Mouse (Mus musculus) ovary, adult 2 months (tissue): ENCODE measurements around the gene Ranbp10. TPM values are rescaled to one million over a fixed set of nuclear protein-coding genes. Genes with fewer than 3 reads are reported as not detected.

Experiments
- polyA plus RNA-seq: library from polyadenylated mRNA; depleted of rRNA; stranded (reverse); fragments of >200 nt; gene quantifications from 2 replicates; pipeline ENCODE4 v1.2.3, GENCODE M21; 2012; rRNA removed

Gene Ranbp10
- 32.9 and 33.2 TPM in 2 replicates for polyA plus RNA-seq

DNA sequence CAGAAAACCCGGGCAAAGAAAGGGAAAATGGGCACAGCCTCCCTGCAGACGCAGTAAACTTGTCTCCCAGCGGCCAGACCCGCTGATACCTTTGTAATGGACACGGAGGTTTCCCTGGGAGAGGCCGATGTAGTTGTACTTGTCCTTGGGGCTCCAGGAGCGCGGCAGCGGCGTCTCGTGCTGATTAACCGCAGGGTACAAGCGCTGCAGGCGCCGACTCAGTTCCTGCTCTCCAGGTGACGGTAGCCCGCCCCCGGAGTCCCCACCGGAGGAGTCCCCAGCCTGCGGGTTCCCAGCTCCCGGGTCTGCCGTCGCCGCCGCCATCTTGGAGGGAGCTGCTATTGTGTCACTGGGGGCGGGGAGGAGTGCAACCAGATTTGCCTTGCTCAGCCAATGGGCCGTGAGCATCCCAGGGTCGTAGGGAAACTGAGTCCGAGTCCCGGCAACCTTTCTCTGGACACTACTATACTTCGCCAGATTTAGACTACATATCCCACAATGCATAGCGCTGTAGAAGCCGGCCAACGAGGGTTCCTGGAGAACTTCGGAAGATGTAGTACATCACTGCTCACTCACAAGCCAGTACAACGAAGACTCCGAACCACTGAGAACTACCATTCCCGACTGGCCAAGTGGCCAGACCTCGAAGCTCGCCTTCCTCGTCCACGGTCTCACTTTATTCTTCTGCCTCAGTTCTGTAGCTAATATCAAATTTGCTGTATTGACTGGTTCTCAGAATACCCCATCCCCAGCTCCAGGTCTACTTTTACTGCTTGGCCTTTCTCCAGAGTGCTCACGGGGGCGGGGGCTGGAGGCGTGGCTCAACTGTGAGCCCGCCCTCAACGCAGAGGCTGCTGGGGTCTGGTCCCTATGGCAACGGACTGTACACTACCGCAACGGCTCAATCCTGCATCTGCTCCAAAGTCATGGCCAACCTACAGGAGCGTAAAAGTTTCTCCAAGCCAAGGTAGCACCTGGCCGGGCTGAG is at the start of gene Ranbp10, which contains the start of gene Tsnaxip1:
Ranbp10 (minus strand) TSS at position 490 of the 988 bp plus-strand sequence.
Tsnaxip1 (plus strand) TSS at position 871 of the 988 bp plus-strand sequence.

DNA sequence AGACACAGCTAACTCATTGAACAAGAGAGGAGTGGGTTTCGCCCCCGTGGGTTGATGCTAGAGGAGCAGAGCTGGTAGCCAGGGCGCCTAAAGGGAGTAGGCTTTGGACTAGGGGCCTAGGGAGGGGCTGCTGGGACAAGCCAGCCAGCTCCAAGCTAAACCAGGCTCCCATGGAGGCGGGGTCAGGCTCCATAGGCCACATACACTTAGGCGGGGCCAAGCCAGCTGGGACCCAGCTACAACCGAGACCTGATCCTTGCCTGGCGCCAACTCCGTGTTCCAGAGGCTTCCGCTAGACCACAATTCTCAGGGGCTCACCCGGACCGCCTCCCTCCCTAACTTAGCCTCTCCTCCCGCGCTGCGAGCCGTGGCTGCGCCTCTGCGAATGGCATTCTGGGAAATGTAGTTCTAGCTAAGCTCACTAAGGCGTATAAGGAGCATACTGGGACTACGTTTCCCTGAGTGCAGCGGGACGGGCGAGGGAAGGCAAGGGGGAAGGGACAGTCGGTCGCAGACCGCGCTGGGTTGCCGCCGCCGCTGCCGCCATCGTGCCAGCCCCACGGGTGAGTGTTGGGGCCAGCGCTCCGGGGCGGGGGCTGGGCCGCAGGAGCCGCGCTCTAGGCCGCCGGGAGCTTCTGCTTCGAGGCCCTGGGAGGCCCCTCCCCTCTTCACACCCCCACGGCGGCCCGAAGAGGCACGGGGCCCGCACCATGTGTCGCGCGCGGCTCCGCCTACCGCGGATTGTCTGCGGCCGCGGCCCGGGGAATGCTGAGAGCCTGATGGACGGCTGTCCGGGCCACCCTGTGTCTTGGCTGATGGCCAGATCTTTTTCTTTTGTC is 33.2 kb upstream of the Ranbp10 start, which contains the start of gene Nutf2:
Nutf2 (plus strand) TSS at position 438 of the 839 bp plus-strand sequence.

DNA sequence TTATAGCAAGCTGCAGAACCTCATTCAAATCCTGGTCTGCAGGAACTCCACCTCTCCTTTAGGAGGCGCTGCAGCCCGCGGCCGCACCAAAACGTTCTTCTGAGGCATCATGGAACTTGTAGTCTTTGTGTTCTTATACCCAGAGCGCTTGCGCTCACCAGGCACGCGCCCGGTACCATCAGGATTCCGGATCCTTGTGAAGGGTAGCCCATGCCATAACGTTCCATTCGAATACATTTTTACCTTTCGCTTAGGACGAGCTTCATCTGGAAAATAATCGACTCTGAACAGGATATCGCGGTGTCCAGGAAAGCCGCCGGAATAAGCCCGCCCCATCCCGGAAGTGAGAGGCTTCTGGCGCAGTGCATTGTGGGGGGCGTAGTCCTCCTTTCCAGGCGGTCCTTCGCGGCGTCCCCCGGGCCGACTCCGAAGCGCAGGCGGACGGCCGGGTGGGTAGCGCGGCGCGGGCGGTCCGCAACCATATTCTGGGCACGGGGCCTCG is 27.6 kb upstream of the Ranbp10 start, which contains the start of gene Thap11:
Thap11 (plus strand) TSS at position 418 of the 502 bp plus-strand sequence.

DNA sequence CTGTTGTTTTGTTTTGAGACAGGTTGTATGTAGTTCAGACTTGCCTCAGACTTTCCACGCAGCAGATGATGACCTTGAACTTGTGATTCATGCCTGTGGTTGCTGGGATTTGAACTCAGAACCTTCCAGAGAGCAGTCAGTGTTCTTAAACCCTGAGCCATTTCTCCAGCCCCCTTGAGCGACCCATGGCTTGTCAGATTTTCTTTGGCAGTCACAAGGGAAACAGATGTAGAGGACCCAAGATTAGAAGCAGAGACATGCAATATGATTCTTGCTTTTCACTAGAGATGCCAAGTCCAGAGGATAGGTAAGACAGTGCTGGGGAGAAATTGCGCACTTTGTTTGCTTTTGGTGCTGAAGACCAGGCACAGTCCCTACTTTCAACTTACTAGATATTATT is 26.0 kb upstream of the Ranbp10 start, which contains the start of gene Cenpt:
Cenpt (minus strand) TSS at position 101 of the 400 bp plus-strand sequence.

DNA sequence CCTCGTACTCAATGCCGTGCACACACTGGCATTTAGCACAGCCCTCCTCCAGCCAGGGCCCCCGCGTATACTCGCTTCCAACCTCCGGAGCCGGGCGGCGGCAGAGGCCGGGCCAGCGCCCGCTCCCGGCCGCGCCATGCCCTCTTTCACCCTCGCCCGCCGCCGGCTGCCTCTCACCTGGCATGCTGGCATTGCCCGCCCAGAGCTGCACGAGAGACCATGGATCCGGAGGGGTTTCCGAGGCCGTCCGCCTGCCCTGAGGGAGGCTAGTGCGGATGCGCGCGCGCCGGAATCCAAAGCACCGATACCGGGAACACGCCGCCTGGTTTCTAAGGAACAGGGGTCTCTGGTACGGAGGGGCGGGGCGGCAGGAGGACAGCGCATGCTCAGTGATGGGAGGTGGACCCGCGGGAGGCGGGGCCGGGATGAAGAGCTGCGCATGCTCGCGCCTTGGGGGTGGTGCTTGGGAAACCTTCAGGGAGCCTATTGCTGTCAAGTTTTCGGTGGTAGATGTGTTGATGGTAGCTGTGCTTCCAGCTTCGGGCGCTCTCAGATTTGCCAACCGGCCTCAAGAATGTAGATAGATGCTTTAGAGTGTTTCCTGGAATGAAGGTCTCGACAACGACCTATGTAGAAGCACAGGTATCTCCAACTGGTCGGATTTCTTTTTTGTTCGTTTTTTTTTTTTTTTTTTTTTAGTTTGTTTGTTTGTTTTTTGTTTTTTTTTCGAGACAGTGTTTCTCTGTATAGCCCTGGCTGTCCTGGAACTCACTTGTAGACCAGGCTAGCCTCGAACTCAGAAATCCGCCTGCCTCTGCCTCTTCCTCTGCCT is 68.7 kb downstream of the Ranbp10 start, which contains the start of gene Gfod2:
Gfod2 (minus strand) TSS at position 388 of the 832 bp plus-strand sequence.

Other genes with a start within 250 kb of the Ranbp10 start
- 25.2 and 32.3 TPM in 2 replicates for gene Ripor1, start 222.1 kb downstream of the Ranbp10 start, polyA plus RNA-seq
- 17.0 and 20.3 TPM in 2 replicates for gene Ctcf, start 190.8 kb downstream of the Ranbp10 start, polyA plus RNA-seq
- 1.0 and 2.0 TPM in 2 replicates for gene Agrp, start 190.0 kb downstream of the Ranbp10 start, polyA plus RNA-seq
- 1.7 TPM in 2 replicates for gene Carmil2, start 141.1 kb downstream of the Ranbp10 start, polyA plus RNA-seq
- gene Acd, start 126.2 kb downstream of the Ranbp10 start, polyA plus RNA-seq: 34.0 and 47.2 TPM in 2 replicates
- 22.0 and 26.5 TPM in 2 replicates for gene Pard6a, start 126.2 kb downstream of the Ranbp10 start, polyA plus RNA-seq
- gene 4933405L10Rik, start 119.7 kb downstream of the Ranbp10 start, polyA plus RNA-seq: not detected in 2 replicates
- gene Enkd1, start 119.1 kb downstream of the Ranbp10 start, polyA plus RNA-seq: 19.4 and 22.4 TPM in 2 replicates
- gene Gfod2, start 68.7 kb downstream of the Ranbp10 start, polyA plus RNA-seq: 22.0 and 24.5 TPM in 2 replicates
- gene Tsnaxip1, start 381 bp upstream of the Ranbp10 start, polyA plus RNA-seq: 0.83 and 0.91 TPM in 2 replicates
- 25.1 and 31.5 TPM in 2 replicates for gene Cenpt, start 25.9 kb upstream of the Ranbp10 start, polyA plus RNA-seq
- 123 and 125 TPM in 2 replicates for gene Thap11, start 27.8 kb upstream of the Ranbp10 start, polyA plus RNA-seq
- 43.3 and 62.6 TPM in 2 replicates for gene Nutf2, start 33.2 kb upstream of the Ranbp10 start, polyA plus RNA-seq
- gene Edc4, start 53.5 kb upstream of the Ranbp10 start, polyA plus RNA-seq: 140 and 149 TPM in 2 replicates
- gene Nrn1l, start 66.2 kb upstream of the Ranbp10 start, polyA plus RNA-seq: 9.7 and 9.8 TPM in 2 replicates
- 75.9 and 81.9 TPM in 2 replicates for gene Pskh1, start 73.1 kb upstream of the Ranbp10 start, polyA plus RNA-seq
- 4.0 and 6.0 TPM in 2 replicates for gene Ctrl, start 106.5 kb upstream of the Ranbp10 start, polyA plus RNA-seq
- gene Psmb10, start 111.1 kb upstream of the Ranbp10 start, polyA plus RNA-seq: 143 and 177 TPM in 2 replicates
- 5.1 and 8.3 TPM in 2 replicates for gene Lcat, start 116.0 kb upstream of the Ranbp10 start, polyA plus RNA-seq
- 97.5 and 103 TPM in 2 replicates for gene Slc12a4, start 138.7 kb upstream of the Ranbp10 start, polyA plus RNA-seq
- gene Dpep3, start 152.1 kb upstream of the Ranbp10 start, polyA plus RNA-seq: 0.49 and 0.52 TPM in 2 replicates
- gene Dus2, start 164.0 kb upstream of the Ranbp10 start, polyA plus RNA-seq: 10.5 and 12.3 TPM in 2 replicates
- gene Dpep2nb, start 178.6 kb upstream of the Ranbp10 start, polyA plus RNA-seq: not detected in 2 replicates
- gene Ddx28, start 184.5 kb upstream of the Ranbp10 start, polyA plus RNA-seq: 14.6 and 19.5 TPM in 2 replicates
- gene Nfatc3, start 231.5 kb upstream of the Ranbp10 start, polyA plus RNA-seq: 21.8 and 35.0 TPM in 2 replicates